Mouse (Mus musculus) gastrocnemius, postnatal 4 days (tissue): ENCODE data around the gene Adam1a. TPM values are rescaled to one million over a fixed set of nuclear protein-coding genes. Genes with fewer than 3 reads are reported as not detected.
"Not testable (repeated sequence)": the region's sequence is repeated elsewhere in the genome, so short reads cannot be mapped to it uniquely, and the experiment has no call there.

ENCODE experiments used
- DNase-seq, 2 experiments: peaks; one replicate each; pipeline ENCODE4 v3.0.0; 2021 to 2022; ENCODE audit warnings: low spot score in 2 of 2, mixed read lengths in 2 of 2
- total RNA-seq, 2 experiments: library from RNA; stranded (reverse); gene quantifications; 2 replicates each; pipeline ENCODE4 v1.2.3; 2021

Gene Adam1a
- total RNA-seq, 2 experiments from 2014 or later, result 4.3 to 5.7 TPM

DNA sequence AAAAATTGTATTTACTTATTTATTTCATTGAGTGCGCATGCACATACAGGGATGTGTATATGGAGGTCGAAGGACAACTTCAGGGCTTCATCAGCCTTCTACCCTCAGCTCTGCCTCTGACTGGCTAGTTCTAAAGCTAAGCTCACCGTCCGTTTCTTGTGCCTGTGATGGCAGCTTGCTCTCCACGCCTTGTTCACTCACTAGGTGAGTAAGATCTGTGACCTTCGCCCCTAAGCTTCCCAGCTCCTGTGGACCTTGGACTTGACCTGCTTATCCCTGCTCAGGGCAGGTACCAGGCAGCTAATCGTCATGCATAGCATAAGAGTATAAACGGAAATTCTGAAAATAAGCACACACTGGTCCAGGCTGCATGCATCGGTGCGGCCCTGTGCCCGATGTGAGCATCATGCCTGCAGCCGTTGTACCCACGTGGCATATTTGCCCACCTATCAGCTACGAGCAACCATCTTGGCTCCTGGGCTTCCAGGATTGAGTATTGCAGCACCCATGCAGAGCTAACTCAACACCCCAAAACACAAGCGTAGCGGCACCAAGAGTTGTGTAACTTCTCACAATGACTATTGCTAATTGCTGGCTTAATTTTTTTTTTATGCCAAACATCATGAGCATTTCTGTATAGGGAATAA, 20.9 kb upstream of the Adam1a start:
- no peak for DNase-seq

DNA sequence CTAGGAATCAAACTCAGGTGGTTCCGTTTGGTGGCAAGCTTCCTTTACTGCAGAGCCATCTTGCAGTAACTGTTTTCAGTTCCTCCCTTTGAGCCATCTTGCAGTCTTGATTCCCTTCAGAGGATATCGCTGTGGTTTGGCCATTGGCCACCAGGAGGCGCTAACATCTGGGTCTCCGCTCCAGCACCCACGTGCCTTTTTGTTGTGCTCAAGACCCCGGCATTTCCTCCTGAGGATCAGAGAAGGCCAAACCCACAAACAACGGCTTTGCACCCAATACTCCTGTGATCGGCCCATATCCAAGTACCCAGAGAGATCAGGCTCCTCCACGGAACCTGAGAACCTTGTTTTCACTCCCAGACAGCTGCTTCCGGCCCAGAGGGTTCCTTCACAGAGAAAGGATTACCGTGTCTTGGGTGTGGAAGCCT, 19.2 kb upstream of the Adam1a start:
- peak; percentile 79 to 90 for DNase-seq

DNA sequence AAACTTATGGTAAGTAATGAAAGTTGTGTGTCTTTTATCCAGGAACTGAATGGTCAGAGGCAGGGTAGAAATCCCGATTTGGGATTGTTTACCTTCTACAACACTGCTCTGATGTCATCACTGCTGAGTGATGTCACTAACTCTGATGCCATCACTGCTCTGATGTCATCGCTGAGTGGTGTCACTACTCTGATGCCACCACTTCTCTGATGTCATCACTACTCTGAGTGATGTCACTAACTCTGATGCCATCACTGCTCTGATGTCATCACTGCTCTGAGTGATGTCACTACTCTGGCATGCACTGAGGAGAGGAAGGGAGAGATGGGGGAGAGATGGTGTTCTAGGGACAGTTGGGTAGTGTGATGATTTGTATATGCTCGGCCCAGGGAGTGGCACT, 17.2 kb upstream of the Adam1a start:
- DNase-seq, result no peak

DNA sequence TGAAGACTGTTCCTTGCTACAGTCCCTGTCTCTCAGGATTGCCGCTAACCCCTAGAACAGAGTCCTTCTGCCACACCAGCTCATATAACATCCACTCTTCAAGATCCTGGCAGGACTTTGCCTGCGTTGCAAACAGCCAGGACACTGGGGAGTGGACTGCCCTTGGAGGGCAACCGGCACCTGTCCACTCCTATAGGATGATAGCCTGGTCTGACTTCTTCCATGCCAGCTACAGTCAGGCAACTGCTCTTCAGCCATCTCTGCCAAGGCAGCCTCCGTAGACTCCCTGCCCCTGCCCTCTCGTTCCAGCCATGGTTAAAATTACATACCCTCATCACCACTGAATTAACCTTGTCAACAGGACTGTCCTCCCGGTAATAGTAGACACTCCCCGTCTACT, 3.9 kb upstream of the Adam1a start:
- no peak for DNase-seq

DNA sequence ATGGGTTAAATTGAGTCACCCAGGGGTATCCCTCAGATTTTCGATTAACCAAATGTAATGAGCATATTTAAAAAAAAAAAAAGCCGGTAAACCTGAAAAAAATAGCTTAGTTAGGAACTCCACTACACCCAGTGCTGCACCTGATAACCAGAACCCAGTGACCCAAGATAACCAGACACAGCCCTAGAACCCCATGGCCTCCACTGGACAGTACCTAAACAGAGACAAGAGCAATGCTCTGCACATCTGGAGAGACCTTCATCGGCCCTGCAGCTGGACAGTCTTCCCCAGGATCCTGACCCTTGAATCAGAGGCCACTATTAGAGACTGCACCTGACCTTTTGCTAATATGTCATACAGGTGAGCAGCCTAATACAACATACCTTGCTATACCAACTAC, 1.8 kb upstream of the Adam1a start:
- DNase-seq, result no peak

DNA sequence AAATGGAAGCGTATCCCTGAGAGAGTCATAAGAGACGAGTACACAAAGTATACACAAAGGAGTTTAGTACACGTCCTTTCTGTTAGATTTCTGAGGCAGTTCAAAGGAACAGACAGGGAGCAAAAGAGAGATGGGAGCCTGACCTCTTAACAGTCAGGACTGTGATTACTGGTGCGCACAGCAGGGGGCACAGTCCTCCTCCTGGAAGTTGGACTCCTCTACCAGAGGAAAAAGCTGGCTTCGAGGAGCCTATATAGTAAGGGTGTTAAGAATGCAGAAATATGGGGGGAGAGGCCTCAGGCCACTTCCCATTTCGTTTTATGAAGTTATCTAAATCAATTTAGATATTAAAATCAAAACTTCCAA, 1.2 kb upstream of the Adam1a start:
- peak in 1 of 2 experiments; percentile 67 for DNase-seq

DNA sequence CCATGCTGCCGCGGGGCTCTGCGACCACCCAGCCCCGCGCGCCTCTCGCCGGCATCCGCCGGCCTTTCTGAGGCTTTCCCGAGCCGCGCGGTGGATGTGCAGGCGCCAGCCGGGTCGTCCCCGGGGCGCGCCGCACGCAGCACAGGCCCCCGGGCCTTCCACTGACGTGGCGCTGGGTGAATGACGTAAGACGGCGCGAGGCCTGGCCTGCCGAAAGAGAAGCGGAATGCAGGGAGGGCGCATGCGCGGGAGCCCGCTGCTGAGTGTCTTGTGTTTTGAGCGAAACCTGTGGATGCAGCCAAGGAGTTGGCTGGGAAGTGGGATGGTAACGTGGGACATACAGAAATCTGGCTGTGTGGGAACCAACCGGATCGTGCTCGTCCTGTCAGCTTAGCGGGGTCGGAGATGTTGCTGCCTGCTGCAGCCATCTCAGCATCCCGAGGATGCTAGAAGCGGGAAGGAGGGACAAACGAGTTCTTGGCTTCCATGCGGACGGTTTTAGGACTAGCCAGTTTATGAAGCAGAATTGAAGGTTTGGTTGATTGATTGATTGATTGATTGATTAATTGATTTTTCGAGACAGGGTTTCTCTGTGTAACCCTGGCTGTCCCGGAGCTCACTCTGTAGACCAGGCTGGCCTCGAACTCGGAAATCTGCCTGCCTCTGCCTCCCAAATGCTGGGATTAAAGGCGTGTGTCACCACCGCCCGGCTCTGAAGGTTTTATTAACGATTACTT, 679 bp upstream of the Adam1a start, which contains the start of gene Mapkapk5:
Gene Mapkapk5 (minus strand): TSS at position 113 of the 737 bp plus-strand sequence.
- peak; percentile 96 to 98 for DNase-seq

DNA sequence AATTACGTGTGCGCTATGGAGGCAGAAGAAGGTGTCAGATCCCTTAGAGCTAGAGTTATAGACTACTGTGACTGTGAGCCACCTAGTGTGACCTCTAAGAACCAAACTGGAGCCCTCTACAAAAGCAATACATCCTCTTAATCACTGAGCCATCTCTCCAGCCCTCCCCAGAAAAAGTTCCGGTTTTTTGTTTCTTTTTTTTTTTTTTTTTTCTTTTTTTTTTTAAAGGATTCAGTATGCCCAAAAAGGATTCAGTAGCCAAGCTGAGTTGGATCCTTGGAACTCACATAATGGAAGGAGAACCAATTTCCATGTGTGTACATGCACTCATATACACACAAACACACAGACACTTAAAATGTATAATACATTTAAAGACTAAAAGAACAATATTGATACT, 1.9 kb downstream of the Adam1a start:
- DNase-seq, result no peak

DNA sequence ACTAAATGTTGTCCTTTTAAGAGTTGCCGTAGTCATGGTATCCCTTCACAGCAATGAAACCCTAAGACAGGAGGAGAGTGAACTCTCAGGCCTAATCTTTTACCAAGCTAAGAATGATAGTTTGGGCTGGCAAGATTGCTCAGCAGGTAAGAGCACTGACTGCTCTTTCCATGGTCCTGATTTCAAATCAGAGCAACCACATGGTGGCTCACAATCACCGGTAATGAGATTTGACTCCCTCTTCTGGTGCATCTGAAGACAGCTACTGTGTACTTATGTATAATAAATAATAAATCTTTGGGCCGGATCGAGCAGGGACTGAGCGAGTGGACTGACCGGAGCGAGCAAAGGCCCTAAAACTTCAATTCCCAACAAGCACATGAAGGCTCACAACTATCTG, 4.0 kb downstream of the Adam1a start:
- no peak for DNase-seq

DNA sequence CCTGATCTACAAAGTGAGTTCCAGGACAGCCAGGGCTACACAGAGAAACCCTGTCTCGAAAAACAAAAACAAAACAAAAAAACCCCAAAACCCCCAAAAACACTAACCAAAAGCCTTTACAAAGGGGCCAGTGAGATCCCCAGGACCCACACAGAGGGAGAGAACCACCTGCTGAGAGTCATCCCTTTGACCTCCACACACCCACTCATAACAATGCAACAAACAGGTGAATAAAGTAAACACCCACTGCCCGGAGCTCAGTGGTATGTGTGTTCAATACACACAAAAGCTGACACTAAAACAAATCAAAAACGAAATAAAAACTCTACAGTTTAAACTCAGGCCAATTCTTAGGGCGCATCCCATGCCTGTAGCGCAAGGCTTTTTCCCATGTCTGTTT, 5.2 kb downstream of the Adam1a start:
- no peak for DNase-seq

DNA sequence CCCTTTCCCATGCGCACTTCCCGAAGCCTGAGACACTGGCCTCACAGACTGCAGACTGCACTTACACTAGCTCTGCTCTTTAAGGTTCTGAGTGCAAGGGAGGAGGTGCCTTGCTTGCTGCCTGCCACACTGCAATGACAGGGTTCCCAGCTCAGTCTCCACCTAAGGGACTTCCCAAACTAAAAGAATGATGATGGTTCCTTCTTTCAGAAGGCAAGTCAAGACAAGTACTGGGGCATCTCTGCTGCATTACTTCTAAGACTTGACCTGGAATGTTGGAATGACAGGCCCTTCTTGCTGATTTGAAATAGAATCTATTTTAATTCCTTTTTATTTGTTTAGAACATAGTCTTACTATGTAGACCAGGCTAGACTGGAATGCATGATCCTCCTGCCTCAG, 7.7 kb downstream of the Adam1a start:
- no peak for DNase-seq

DNA sequence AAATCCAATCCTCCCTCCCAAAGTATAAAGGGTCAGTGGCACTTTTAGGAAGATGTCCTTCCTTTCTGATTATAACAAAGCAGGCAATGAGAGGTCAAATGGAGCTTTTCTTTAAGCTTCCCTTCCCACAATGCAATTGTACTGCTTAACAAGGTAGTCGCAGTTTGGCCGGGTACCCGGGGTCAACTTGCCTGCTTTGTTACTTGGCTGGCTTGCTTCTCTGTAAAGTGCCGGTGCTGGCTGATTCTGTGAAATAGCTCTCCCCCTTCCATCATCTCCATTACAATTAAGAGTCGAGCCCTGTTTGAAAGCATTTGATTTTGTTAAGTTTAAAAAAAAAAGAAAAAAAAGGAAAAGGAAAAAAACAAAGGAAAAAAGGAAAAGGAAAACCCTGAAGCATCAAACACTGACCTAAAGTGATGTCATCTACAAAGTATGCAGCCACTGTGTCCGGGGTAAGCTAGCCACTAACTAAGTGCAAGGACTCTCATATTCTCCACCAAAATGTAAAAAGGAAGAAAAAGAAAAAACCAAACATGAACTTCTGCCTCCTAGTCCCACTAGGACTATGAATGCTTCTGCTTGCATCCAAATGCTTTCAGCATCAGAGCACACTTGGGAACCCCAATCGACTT, 8.2 kb downstream of the Adam1a start:
- DNase-seq, result no peak

DNA sequence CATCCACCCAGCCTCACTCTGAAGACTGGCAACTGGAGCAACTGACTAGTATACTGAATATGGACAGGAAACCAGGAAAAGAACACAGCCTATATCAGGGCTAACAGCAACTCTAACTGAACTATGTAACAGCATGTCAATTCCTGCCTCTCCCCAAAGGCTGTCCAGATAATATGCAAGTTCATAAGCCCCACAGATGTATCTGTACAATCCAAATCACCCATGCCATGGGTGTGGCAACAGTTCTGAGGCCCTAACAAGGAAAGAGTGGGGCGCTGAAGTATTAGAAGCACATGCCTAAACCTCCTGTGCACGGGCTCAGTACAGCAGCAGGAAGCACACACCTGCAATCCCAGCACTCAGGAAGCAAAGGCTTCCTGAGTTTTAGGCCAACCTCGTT, 10.2 kb downstream of the Adam1a start:
- DNase-seq, result no peak

DNA sequence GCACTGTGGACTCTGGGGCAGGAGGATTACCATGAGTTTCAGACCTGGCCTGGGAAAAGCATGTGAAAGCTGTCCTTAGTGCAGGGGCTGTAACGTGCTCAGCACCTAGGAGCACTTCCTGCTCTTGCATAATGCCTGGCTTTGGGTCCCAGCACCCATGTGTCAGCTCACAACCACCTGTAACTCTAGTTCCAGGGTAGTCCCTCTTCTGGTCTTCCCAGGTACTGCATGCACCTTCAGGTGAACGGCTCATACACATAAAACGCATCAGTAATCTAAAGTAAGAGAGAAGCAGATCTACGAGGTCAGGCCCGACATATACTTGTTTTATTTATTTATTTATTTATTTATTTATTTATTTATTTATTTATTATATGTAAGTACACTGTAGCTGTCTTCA, 10.8 kb downstream of the Adam1a start:
- DNase-seq, result no peak

DNA sequence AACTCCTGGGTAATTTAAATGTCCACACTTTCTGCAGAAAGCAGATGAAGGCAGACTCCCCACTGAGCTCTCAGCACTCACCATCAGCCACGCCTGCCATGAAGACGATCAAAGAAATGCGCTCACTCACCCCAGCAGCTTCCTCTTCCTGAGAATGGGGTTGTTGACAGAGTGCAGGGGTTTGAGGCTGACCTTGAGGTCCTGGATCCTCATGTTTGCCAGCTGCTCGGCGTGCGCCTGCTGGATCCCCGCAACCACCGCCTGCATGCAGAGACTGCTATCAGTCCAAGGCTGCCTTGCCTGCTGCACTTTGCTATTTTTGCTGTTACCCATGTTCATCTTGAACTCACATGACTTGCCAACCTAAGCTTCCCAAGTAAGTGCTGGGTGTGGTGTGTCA, 18.3 kb downstream of the Adam1a start:
- DNase-seq, result no peak

DNA sequence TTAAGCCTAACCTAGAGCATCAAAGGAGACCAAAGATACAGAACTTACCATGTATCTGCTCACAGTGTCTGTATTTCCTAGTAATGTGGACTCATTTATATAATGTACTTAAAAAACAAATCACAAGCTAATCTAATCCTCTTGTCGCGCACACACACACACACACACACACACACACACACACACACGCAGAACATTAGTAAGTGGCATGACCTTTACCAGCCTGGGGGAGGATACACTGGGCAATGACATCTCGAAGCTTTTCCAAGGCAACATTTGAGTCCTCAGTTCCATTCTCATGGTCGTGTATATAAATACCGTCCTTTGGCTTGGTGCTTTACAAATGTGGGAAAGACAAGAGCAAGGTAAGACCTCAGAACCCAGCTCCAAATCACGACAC, 18.8 kb downstream of the Adam1a start:
- no peak for DNase-seq

DNA sequence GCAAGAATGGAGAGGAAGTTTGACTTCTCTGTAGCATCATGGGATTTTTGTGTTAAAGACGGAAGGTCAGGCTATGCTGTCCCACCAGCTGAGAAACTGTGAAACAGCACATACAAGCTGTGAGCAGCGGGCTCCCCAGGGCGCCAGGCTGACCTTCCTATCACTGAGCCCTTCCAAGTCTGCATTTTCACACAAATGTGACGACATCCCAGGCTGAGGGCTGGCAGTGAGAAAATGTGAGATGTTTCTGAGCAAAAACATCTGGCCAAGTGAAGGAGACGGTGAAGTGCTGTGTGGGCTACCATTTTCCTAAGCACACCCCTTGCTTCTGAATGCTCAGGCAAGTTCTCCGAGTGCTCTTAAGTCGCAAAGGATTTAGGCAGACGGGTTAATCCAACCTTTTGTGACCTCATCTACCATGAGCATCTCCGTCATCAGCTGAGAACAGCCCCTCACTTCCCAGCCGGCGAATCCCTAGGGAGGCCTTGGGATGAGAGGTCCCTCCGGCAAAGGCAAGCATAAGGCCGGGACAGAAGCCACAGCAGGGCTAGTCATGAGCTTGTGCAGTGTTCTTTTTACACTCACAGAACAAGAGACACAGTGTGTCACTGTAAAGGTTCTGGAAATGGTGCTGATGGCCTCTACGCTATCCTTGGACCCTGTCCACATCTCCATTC, 19.4 kb downstream of the Adam1a start:
- no peak for DNase-seq

DNA sequence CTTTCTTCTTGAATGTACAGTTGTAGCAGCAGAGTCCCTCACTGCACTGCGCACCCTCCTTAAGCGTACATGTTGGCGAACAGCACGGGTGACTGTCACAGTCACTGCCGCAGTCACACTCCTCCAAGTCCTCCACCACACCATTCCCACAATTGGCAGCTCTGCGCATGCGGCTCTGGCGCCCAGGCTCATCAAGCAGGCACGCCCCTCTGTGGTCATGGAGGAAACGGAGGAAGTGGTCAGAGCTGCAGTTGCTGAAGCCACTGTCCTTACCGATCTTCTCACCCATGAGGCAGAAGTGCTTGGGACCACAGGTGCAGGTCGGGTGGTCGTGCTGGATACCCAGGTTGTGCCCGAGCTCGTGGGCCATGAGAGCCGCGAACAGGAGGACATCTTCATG, 25.5 kb downstream of the Adam1a start:
- DNase-seq, result not testable (repeated sequence)

DNA sequence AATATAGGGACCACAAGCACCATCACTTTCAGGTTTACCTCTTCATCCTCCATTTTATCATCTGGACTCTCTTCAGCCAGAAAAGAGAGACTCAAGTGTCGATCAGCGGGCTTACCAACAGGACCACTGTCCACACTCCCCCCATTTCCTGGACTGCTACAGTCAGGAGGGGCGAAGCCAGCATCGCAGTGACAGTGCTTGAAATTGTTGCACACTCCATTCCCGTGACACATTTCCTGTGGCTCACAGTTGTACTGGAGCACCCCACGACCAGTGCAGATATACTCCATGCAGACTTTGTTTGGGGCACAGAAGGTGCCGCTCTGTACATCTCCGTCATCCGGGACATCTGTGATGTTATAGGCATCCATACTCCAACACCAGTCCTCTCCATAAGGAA, 26.3 kb downstream of the Adam1a start:
- no peak for DNase-seq

DNA sequence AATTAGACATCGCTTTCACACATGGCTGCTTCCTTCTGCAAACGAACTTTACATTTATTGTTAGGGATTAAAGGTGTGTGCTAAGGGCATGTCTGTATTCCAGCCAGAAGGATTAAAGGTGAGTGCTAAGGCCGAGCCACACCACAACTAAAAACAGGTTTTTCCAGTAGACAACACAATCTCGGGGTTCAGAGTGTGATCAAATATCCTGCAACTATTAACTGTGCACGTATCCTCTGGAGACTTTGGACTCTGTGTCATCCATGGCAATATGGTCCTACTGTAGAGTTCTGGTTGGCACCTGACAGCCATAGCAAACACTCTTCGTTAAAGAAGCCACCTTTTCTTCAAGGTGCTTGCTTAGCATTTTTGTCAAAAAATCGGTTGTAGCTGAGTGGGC, 35.3 kb downstream of the Adam1a start:
- DNase-seq, result no peak

DNA sequence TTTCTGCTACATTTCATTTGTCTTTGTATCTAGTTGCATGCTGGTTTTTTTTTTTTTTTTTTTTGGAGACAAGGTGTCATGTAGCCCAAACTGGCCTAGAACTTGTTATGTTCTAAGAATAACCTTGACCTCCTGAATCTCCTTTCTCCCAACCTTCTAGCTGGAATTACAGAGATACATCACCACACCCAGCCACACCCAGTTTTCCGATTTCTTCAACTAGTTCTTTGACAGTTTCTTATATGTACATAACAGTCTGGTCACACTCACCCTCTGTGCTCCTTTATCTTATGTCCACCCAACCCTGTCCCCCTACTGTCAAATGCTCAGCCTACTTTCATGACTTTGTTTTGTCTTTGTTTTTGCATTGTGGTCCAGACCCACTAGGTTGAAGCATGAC, 38.4 kb downstream of the Adam1a start:
- DNase-seq, result no peak

DNA sequence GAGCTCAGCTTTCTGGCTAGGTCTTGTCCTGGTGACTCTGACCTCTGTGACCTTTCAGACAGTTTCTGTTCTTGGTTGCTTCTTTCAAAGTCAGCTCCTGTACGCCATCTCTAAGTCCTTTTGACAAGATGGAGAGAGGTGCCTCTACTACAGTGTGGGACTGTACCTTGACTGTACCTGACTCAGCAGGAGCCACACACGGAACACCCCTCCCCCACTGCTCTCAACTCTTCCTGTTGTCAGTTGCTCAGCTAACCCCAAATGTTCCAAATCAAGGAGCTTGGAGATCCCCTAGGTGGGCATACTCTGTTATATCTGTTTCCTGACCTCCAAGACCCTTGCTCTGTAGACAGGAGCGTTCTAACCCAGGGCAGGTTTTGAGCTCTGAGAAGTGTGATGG, 42.1 kb downstream of the Adam1a start, which contains the start of gene Adam1b:
Gene Adam1b (minus strand): TSS at position 205 of the 400 bp plus-strand sequence.
- DNase-seq, result no peak
